In genomic region chr11:41160492-41161175, GRCm38 (mm10) we compare ENCODE assay signal across 13 mouse cellular contexts.
DNase-seq lines count a peak whose midpoint lies in the region; ATAC-seq and TF ChIP-seq lines count a peak whose summit lies in the region.
"Had no signal": no experiment of that assay in that cellular context is flagged by ENCODE, and none has a peak within 500 bp of the region (broad histone marks: within the 10 kb centered on the region; RNA-seq: fewer than 3 reads in every experiment).

No protein-coding gene starts in this region.

- H3K27ac ChIP-seq in neural tube, embryonic 11.5 days (ENCODE audit: low read depth, low read length) = no peak overlapping the region
- H3K27ac ChIP-seq in forebrain, postnatal 0 days (ENCODE audit: low read depth, low read length) = peak overlapping the region; percentile 35; the same call in 1 of the 2 replicates
- peak overlapping the region; percentile 67 for H3K27ac ChIP-seq in midbrain, embryonic 10.5 days (replicated peaks)
- H3K27ac ChIP-seq: limb, embryonic 10.5 days; liver, embryonic 13.5 days had no signal

- H3K9me3 ChIP-seq in neural tube, embryonic 11.5 days (ENCODE audit: control insufficient read depth, low read length) = no peaks in the 10 kb centered on the region
- no peaks in the 10 kb centered on the region for H3K9me3 ChIP-seq in forebrain, postnatal 0 days (ENCODE audit: low read length)
- H3K9me3 ChIP-seq in midbrain, embryonic 10.5 days (replicated peaks) = no peaks in the 10 kb centered on the region
- H3K9me3 ChIP-seq: limb, embryonic 10.5 days; liver, embryonic 13.5 days had no signal

- no peaks in the 10 kb centered on the region for H3K27me3 ChIP-seq in neural tube, embryonic 11.5 days (ENCODE audit: control insufficient read depth, insufficient read depth, low read length)
- no peaks in the 10 kb centered on the region for H3K27me3 ChIP-seq in forebrain, postnatal 0 days (ENCODE audit: insufficient read depth, low read length)
- H3K27me3 ChIP-seq in midbrain, embryonic 10.5 days (ENCODE audit: low read depth, poor library complexity, severe bottlenecking) = no peaks in the 10 kb centered on the region
- H3K27me3 ChIP-seq: liver, embryonic 13.5 days had no signal

- H3K4me2 ChIP-seq in neural tube, embryonic 11.5 days (ENCODE audit: low read depth) = no peak overlapping the region
- no peak overlapping the region for H3K4me2 ChIP-seq in forebrain, postnatal 0 days (ENCODE audit: low read depth)
- H3K4me2 ChIP-seq: liver, embryonic 13.5 days had no signal

- peak; percentile 62 for ATAC-seq in neural tube, embryonic 11.5 days (ENCODE audit: insufficient read depth, low FRiP score, low TSS enrichment)
- ATAC-seq in forebrain, postnatal 0 days = no peak; the same call in 1 of the 2 replicates

- H3K4me3 ChIP-seq in neural tube, embryonic 11.5 days (ENCODE audit: low read depth, low read length) = no peak overlapping the region
- no peak overlapping the region for H3K4me3 ChIP-seq in forebrain, postnatal 0 days (ENCODE audit: low read depth, low read length)
- H3K4me3 ChIP-seq in midbrain, embryonic 10.5 days = no peak overlapping the region
- H3K4me3 ChIP-seq: limb, embryonic 10.5 days; liver, embryonic 13.5 days had no signal

- DNase-seq in neural tube, embryonic 11.5 days (ENCODE audit: low spot score) = peak; percentile 9
- DNase-seq in neural tube, embryonic 10.5 days (ENCODE audit: extremely low spot score, low spot score) = no peak
- peak; percentile 16 for DNase-seq in forebrain, postnatal 0 days
- DNase-seq in midbrain, embryonic 10.5 days (ENCODE audit: low spot score) = peak; percentile 12
- peak; percentile 9 for DNase-seq in retina, embryonic 14.5 days (ENCODE audit: low spot score)
- no peak for DNase-seq in spleen, postnatal 36 days (ENCODE audit: low spot score in 2 of 2)
- no peak for DNase-seq in lung, postnatal 10 days
- DNase-seq in left cerebral cortex, adult 8-10 months (ENCODE audit: low spot score in 2 of 2) = no peak
- DNase-seq: kidney, postnatal 14 days; liver, embryonic 13.5 days; lung, postnatal 14 days; thymus, postnatal 36 days had no signal

- TF ChIP-seq CTCF in forebrain, postnatal 0 days (IDR thresholded peaks at IDR 0.05; ENCODE audit: low read depth) = no peak

- H3K4me1 ChIP-seq in neural tube, embryonic 11.5 days (ENCODE audit: control insufficient read depth, insufficient read depth, low read length) = no peaks in the 10 kb centered on the region
- H3K4me1 ChIP-seq in forebrain, postnatal 0 days (ENCODE audit: insufficient read depth) = peaks cover 4% of the 10 kb centered on the region; the same call in 1 of the 2 replicates
- H3K4me1 ChIP-seq in midbrain, embryonic 10.5 days = peaks cover 19% of the 10 kb centered on the region
- H3K4me1 ChIP-seq: limb, embryonic 10.5 days; liver, embryonic 13.5 days had no signal

- whole genome bisulfite sequencing in neural tube, embryonic 11.5 days = 37% methylated on average over 2 of the region's 2 CpGs
- 5% methylated on average over 2 of the region's 2 CpGs for WGBS in forebrain, postnatal 0 days
- 17% methylated on average over 2 of the region's 2 CpGs for WGBS in midbrain, embryonic 10.5 days

- no peak overlapping the region for H3K9ac ChIP-seq in neural tube, embryonic 11.5 days (ENCODE audit: low read length)
- H3K9ac ChIP-seq in forebrain, postnatal 0 days = no peak overlapping the region
- H3K9ac ChIP-seq: liver, embryonic 13.5 days had no signal

- no peaks in the 10 kb centered on the region for H3K36me3 ChIP-seq in neural tube, embryonic 11.5 days (ENCODE audit: control insufficient read depth, insufficient read depth, low read length)
- no peaks in the 10 kb centered on the region for H3K36me3 ChIP-seq in forebrain, postnatal 0 days (ENCODE audit: insufficient read depth)
- H3K36me3 ChIP-seq in midbrain, embryonic 10.5 days = no peaks in the 10 kb centered on the region
- H3K36me3 ChIP-seq: limb, embryonic 10.5 days; liver, embryonic 13.5 days had no signal

Comparison
In these comparisons a context has a peak if more than half of its experiments do, and no peak if none do; other contexts are left out.
1. DNase-seq: peak in neural tube, embryonic 11.5 days (single experiment), forebrain, postnatal 0 days (single experiment), midbrain, embryonic 10.5 days (single experiment) and retina, embryonic 14.5 days (single experiment); none in neural tube, embryonic 10.5 days (single experiment), spleen, postnatal 36 days (0 of 2), lung, postnatal 10 days (single experiment) and left cerebral cortex, adult 8-10 months (0 of 2).